Mouse (Mus musculus): ENCODE measurements around the gene Gm3573.
"Not testable (repeated sequence)": the region's sequence is repeated elsewhere in the genome, so short reads cannot be mapped to it uniquely, and the experiment has no call there.

Gene Gm3573

GRCm38 (mm10) chr14:42190691-42191090 lies at the start of gene Gm3573:
Gene Gm3573, minus strand, starts transcription at chr14:42190791.
- not testable (repeated sequence) for DNase-seq (ENCODE audit: low read depth, low spot score)

GRCm38 (mm10) chr14:42216766-42217537 lies 26.4 kb upstream of the Gm3573 start:
- not testable (repeated sequence) for DNase-seq (ENCODE audit: low read depth, low spot score)

GRCm38 (mm10) chr14:42183936-42184335 lies 6.7 kb downstream of the Gm3573 start:
- not testable (repeated sequence) for DNase-seq (ENCODE audit: low read depth, low spot score)

- not testable (repeated sequence) for DNase-seq (ENCODE audit: low read depth, low spot score)
Observed at GRCm38 (mm10) chr14:42162522-42162921, 28.1 kb downstream of the Gm3573 start, which contains the start of gene Gm17027. Gene Gm17027, minus strand, starts transcription at chr14:42162622.
